Mouse (Mus musculus): Measurements from ENCODE around the gene Hist1h2bk. TPM values are rescaled to one million over a fixed set of nuclear protein-coding genes. Genes with fewer than 3 reads are reported as not detected.
"Not testable (repeated sequence)": the region's sequence is repeated elsewhere in the genome, so short reads cannot be mapped to it uniquely, and the experiment has no call there.

Gene Hist1h2bk
- total and polyA plus RNA-seq, 3 experiments, result 11.8 to 1,693 (median 229) TPM

GRCm38 (mm10) chr13:22061422-22061821, 25.8 kb downstream of the Hist1h2bk start:
- H3K4me1 ChIP-seq (ENCODE audit: insufficient read depth, low read depth, low read length), result no peaks in the 10 kb centered on the region

GRCm38 (mm10) chr13:22063468-22063867, 27.8 kb downstream of the Hist1h2bk start:
- peaks cover 9% of the 10 kb centered on the region; the same call in 1 of the 2 replicates for H3K27me3 ChIP-seq (ENCODE audit: insufficient read depth, low read length)
- no peak for ATAC-seq (ENCODE audit: extremely low read depth, insufficient number of reproducible peaks, low FRiP score, poor library complexity, severe bottlenecking)
- TF ChIP-seq GATA1 (IDR thresholded peaks at IDR 0.05; ENCODE audit: borderline replicate concordance, low read length) (no peak), CTCF (IDR thresholded peaks at IDR 0.05; ENCODE audit: low read depth, low read length) (no peak), POLR2AphosphoS5 (IDR thresholded peaks at IDR 0.05; ENCODE audit: insufficient replicate concordance, low read depth, low read length) (no peak), GATA2 (IDR thresholded peaks at IDR 0.05; ENCODE audit: borderline replicate concordance, low read depth, low read length) (no peak), TAL1 (conservative IDR thresholded peaks at IDR 0.05; ENCODE audit: low read depth, low read length) (no peak)
- H3K36me3 ChIP-seq (replicated peaks), result no peaks in the 10 kb centered on the region
- no peak for DNase-seq (ENCODE audit: low spot score)
- no peak overlapping the region for H3K4me3 ChIP-seq (ENCODE audit: low read depth, low read length)
- H3K9me3 ChIP-seq (replicated peaks), result no peaks in the 10 kb centered on the region
- no peaks in the 10 kb centered on the region for H3K4me1 ChIP-seq (ENCODE audit: insufficient read depth, low read depth, low read length)

More at GRCm38 (mm10) chr13:22061422-22061821, 25.8 kb downstream of the Hist1h2bk start:
- ATAC-seq (ENCODE audit: extremely low read depth, insufficient number of reproducible peaks, low FRiP score, poor library complexity, severe bottlenecking) (no peak), DNase-seq (ENCODE audit: low spot score) (no peak)
- Histone ChIP-seq H3K9me3 (replicated peaks) (no peaks in the 10 kb centered on the region), H3K27me3 (ENCODE audit: insufficient read depth, low read length) (peaks cover 9% of the 10 kb centered on the region; the same call in 1 of the 2 replicates), H3K4me3 (ENCODE audit: low read depth, low read length) (no peak overlapping the region), H3K36me3 (replicated peaks) (no peaks in the 10 kb centered on the region)
- TF ChIP-seq TAL1 (conservative IDR thresholded peaks at IDR 0.05; ENCODE audit: low read depth, low read length) (no peak), GATA2 (IDR thresholded peaks at IDR 0.05; ENCODE audit: borderline replicate concordance, low read depth, low read length) (no peak), POLR2AphosphoS5 (IDR thresholded peaks at IDR 0.05; ENCODE audit: insufficient replicate concordance, low read depth, low read length) (no peak), CTCF (IDR thresholded peaks at IDR 0.05; ENCODE audit: low read depth, low read length) (no peak), GATA1 (IDR thresholded peaks at IDR 0.05; ENCODE audit: borderline replicate concordance, low read length) (no peak)

DNA sequence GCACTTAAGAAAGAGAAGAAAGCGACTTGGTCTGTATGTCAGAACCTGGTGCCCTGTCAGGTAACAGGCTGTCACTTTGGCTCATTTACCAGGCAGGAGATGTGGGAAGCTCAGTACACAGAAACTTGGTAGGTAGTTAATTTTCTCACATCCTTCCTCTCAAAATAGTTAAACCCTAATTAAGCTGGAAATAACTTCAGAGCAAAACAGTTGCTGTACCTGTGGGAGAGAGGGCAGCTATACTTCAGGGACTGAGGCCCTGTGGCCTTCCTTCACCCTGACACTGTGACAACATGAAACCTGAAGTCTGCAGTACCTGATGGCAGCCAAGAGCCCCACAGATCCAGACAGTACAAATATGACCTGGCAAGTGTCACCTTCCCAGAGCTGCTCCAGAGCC, 48.5 kb downstream of the Hist1h2bk start, which contains the start of gene Vmn1r188:
TSS of gene Vmn1r188 (plus strand) at position 301 of the 400 bp plus-strand sequence.
- ATAC-seq (ENCODE audit: extremely low read depth, insufficient number of reproducible peaks, low FRiP score, poor library complexity, severe bottlenecking); H3K36me3 ChIP-seq (replicated peaks); H3K9me3 ChIP-seq (replicated peaks); H3K27me3 ChIP-seq (ENCODE audit: insufficient read depth, low read length); H3K4me3 ChIP-seq (ENCODE audit: low read depth, low read length); H3K4me1 ChIP-seq (ENCODE audit: insufficient read depth, low read depth, low read length); DNase-seq (ENCODE audit: low spot score): not testable (repeated sequence)

Other genes starting within 250 kb of the Hist1h2bk start
Only the 20 nearest of the 22 such genes appear.
- gene Hist1h2bq, start 225.7 kb upstream of the Hist1h2bk start, total RNA-seq (2014; fragmentation: Nextera tagmentation), result 1,081 and 1,195 TPM in 2 replicates
- 921 and 1,023 TPM in 2 replicates for gene Hist1h2bq, start 225.7 kb upstream of the Hist1h2bk start, total RNA-seq (2017)
- gene Hist1h2bq, start 225.7 kb upstream of the Hist1h2bk start, polyA plus RNA-seq (2012), result 5.1 and 26.9 TPM in 2 replicates
- gene Hist1h2ao, start 225.4 kb upstream of the Hist1h2bk start, total RNA-seq (2014; fragmentation: Nextera tagmentation), result 683 and 1,071 TPM in 2 replicates
- not detected in 2 replicates for gene Hist1h2ao, start 225.4 kb upstream of the Hist1h2bk start, total RNA-seq (2017)
- 11,503 and 23,832 TPM in 2 replicates for gene Hist1h2ao, start 225.4 kb upstream of the Hist1h2bk start, polyA plus RNA-seq (2012)
- gene Hist1h4m, start 224.1 kb upstream of the Hist1h2bk start, total RNA-seq (2014; fragmentation: Nextera tagmentation), result 95.2 and 203 TPM in 2 replicates
- gene Hist1h4m, start 224.1 kb upstream of the Hist1h2bk start, total RNA-seq (2017), result 16.8 and 94.6 TPM in 2 replicates
- 35.5 TPM in 1 of 2 replicates, not detected in the other for gene Hist1h4m, start 224.1 kb upstream of the Hist1h2bk start, polyA plus RNA-seq (2012)
- 349 and 456 TPM in 2 replicates for gene Hist1h4n, start 203.7 kb upstream of the Hist1h2bk start, total RNA-seq (2014; fragmentation: Nextera tagmentation)
- gene Hist1h4n, start 203.7 kb upstream of the Hist1h2bk start, total RNA-seq (2017), result 3,540 and 3,844 TPM in 2 replicates
- gene Hist1h4n, start 203.7 kb upstream of the Hist1h2bk start, polyA plus RNA-seq (2012), result 15.7 and 41.0 TPM in 2 replicates
- 653 and 691 TPM in 2 replicates for gene Hist1h2ap, start 202.4 kb upstream of the Hist1h2bk start, total RNA-seq (2014; fragmentation: Nextera tagmentation)
- 2,134 and 3,440 TPM in 2 replicates for gene Hist1h2ap, start 202.4 kb upstream of the Hist1h2bk start, total RNA-seq (2017)
- gene Hist1h2ap, start 202.4 kb upstream of the Hist1h2bk start, polyA plus RNA-seq (2012), result 8,984 and 13,644 TPM in 2 replicates
- gene Hist1h2br, start 202.1 kb upstream of the Hist1h2bk start, total RNA-seq (2014; fragmentation: Nextera tagmentation), result 1,040 and 1,147 TPM in 2 replicates
- 1,116 and 1,141 TPM in 2 replicates for gene Hist1h2br, start 202.1 kb upstream of the Hist1h2bk start, total RNA-seq (2017)
- 4.6 and 25.4 TPM in 2 replicates for gene Hist1h2br, start 202.1 kb upstream of the Hist1h2bk start, polyA plus RNA-seq (2012)
- gene Zfp184, start 90.8 kb upstream of the Hist1h2bk start, total RNA-seq (2014; fragmentation: Nextera tagmentation), result 10.4 and 20.1 TPM in 2 replicates
- gene Zfp184, start 90.8 kb upstream of the Hist1h2bk start, total RNA-seq (2017), result 2.2 and 3.6 TPM in 2 replicates
- gene Zfp184, start 90.8 kb upstream of the Hist1h2bk start, polyA plus RNA-seq (2012), result 0.20 and 0.26 TPM in 2 replicates
- not detected in 2 replicates for gene Pom121l2, start 54.7 kb upstream of the Hist1h2bk start, total RNA-seq (2014; fragmentation: Nextera tagmentation)
- not detected in 2 replicates for gene Pom121l2, start 54.7 kb upstream of the Hist1h2bk start, total RNA-seq (2017)
- not detected in 2 replicates for gene Pom121l2, start 54.7 kb upstream of the Hist1h2bk start, polyA plus RNA-seq (2012)
- not detected in 2 replicates for gene Prss16, start 26.1 kb upstream of the Hist1h2bk start, total RNA-seq (2014; fragmentation: Nextera tagmentation)
- 0.22 and 0.23 TPM in 2 replicates for gene Prss16, start 26.1 kb upstream of the Hist1h2bk start, total RNA-seq (2017)
- gene Prss16, start 26.1 kb upstream of the Hist1h2bk start, polyA plus RNA-seq (2012), result 0.03 and 0.04 TPM in 2 replicates
- gene Hist1h2ah, start 302 bp upstream of the Hist1h2bk start, total RNA-seq (2014; fragmentation: Nextera tagmentation), result 177 and 303 TPM in 2 replicates
- 2,043 and 4,016 TPM in 2 replicates for gene Hist1h2ah, start 302 bp upstream of the Hist1h2bk start, total RNA-seq (2017)
- 5,681 and 9,617 TPM in 2 replicates for gene Hist1h2ah, start 302 bp upstream of the Hist1h2bk start, polyA plus RNA-seq (2012)
- gene Hist1h4i, start 5.5 kb downstream of the Hist1h2bk start, total RNA-seq (2014; fragmentation: Nextera tagmentation), result 26.2 and 52.2 TPM in 2 replicates
- 284 and 309 TPM in 2 replicates for gene Hist1h4i, start 5.5 kb downstream of the Hist1h2bk start, total RNA-seq (2017)
- 12.6 and 17.3 TPM in 2 replicates for gene Hist1h4i, start 5.5 kb downstream of the Hist1h2bk start, polyA plus RNA-seq (2012)
- gene Hist1h2ag, start 7.1 kb downstream of the Hist1h2bk start, total RNA-seq (2014; fragmentation: Nextera tagmentation), result 141 and 253 TPM in 2 replicates
- gene Hist1h2ag, start 7.1 kb downstream of the Hist1h2bk start, total RNA-seq (2017), result 901 and 1,517 TPM in 2 replicates
- gene Hist1h2ag, start 7.1 kb downstream of the Hist1h2bk start, polyA plus RNA-seq (2012), result 27.9 and 53.3 TPM in 2 replicates
- 9.0 and 49.5 TPM in 2 replicates for gene Hist1h2bj, start 7.3 kb downstream of the Hist1h2bk start, total RNA-seq (2014; fragmentation: Nextera tagmentation)
- 205 and 369 TPM in 2 replicates for gene Hist1h2bj, start 7.3 kb downstream of the Hist1h2bk start, total RNA-seq (2017)
- gene Hist1h2bj, start 7.3 kb downstream of the Hist1h2bk start, polyA plus RNA-seq (2012), result 10.5 and 40.6 TPM in 2 replicates
- gene Vmn1r188, start 48.6 kb downstream of the Hist1h2bk start, total RNA-seq (2014; fragmentation: Nextera tagmentation), result not detected in 2 replicates
- gene Vmn1r188, start 48.6 kb downstream of the Hist1h2bk start, total RNA-seq (2017), result under 0.01 TPM in 1 of 2 replicates, not detected in the other
- gene Vmn1r188, start 48.6 kb downstream of the Hist1h2bk start, polyA plus RNA-seq (2012), result not detected in 2 replicates
- gene Vmn1r189, start 70.0 kb downstream of the Hist1h2bk start, total RNA-seq (2014; fragmentation: Nextera tagmentation), result not detected in 2 replicates
- 0.33 TPM in 1 of 2 replicates, not detected in the other for gene Vmn1r189, start 70.0 kb downstream of the Hist1h2bk start, total RNA-seq (2017)
- gene Vmn1r189, start 70.0 kb downstream of the Hist1h2bk start, polyA plus RNA-seq (2012), result not detected in 2 replicates
- gene Vmn1r191, start 148.1 kb downstream of the Hist1h2bk start, total RNA-seq (2014; fragmentation: Nextera tagmentation), result not detected in 2 replicates
- gene Vmn1r191, start 148.1 kb downstream of the Hist1h2bk start, total RNA-seq (2017), result 0.12 and 0.16 TPM in 2 replicates
- gene Vmn1r191, start 148.1 kb downstream of the Hist1h2bk start, polyA plus RNA-seq (2012), result not detected in 2 replicates
- not detected in 2 replicates for gene Vmn1r192, start 155.3 kb downstream of the Hist1h2bk start, total RNA-seq (2014; fragmentation: Nextera tagmentation)
- gene Vmn1r192, start 155.3 kb downstream of the Hist1h2bk start, total RNA-seq (2017), result 0.11 and 0.12 TPM in 2 replicates
- gene Vmn1r192, start 155.3 kb downstream of the Hist1h2bk start, polyA plus RNA-seq (2012), result not detected in 2 replicates
- not detected in 2 replicates for gene Vmn1r193, start 187.3 kb downstream of the Hist1h2bk start, total RNA-seq (2014; fragmentation: Nextera tagmentation)
- gene Vmn1r193, start 187.3 kb downstream of the Hist1h2bk start, total RNA-seq (2017), result 0.05 and 0.06 TPM in 2 replicates
- gene Vmn1r193, start 187.3 kb downstream of the Hist1h2bk start, polyA plus RNA-seq (2012), result not detected in 2 replicates
- gene Vmn1r194, start 208.3 kb downstream of the Hist1h2bk start, total RNA-seq (2014; fragmentation: Nextera tagmentation), result not detected in 2 replicates
- not detected in 2 replicates for gene Vmn1r194, start 208.3 kb downstream of the Hist1h2bk start, total RNA-seq (2017)
- gene Vmn1r194, start 208.3 kb downstream of the Hist1h2bk start, polyA plus RNA-seq (2012), result not detected in 2 replicates
- not detected in 2 replicates for gene Vmn1r195, start 234.7 kb downstream of the Hist1h2bk start, total RNA-seq (2014; fragmentation: Nextera tagmentation)
- gene Vmn1r195, start 234.7 kb downstream of the Hist1h2bk start, total RNA-seq (2017), result 0.12 TPM in 1 of 2 replicates, not detected in the other
- not detected in 2 replicates for gene Vmn1r195, start 234.7 kb downstream of the Hist1h2bk start, polyA plus RNA-seq (2012)